Mouse (Mus musculus): ENCODE data around the gene Mep1a.

DNA sequence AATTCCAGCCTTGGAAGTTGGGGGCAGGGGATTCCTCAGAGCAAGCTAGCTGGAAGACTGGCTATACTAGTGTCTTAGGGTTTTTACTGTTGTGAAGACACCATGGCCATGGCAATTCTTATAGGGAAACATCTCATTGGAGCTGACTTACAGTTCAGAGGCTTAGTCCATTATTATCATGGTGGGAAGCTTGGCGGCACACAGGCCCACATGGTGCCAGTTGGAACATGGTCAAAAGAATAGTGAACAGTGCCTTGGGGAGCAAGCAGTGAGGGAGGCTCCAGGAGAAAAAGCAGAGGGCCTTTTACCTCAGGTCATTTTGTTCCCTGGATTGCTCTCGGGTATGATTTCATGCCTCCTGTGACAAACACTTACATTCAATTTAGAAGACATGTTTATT lies 27.9 kb upstream of the Mep1a start:
- TF ChIP-seq CTCF (IDR thresholded peaks at IDR 0.05) (no peak), EP300 (IDR thresholded peaks at IDR 0.05; ENCODE audit: insufficient read depth, low read depth, low read length) (no peak)
